Mouse (Mus musculus) v-Abl transformed pro-B cells (cell line): ENCODE results near the gene Ddx6.

Experiments used
- in situ Hi-C, 2 experiments: fragments of 400-800 bp; cut with MboI; formaldehyde crosslinking; loops; one replicate each; pipeline ENCODE4 v1.15.1; 2025; ENCODE audit not compliant: unreplicated experiment in 2 of 2

Ddx6 gene

GRCm38 (mm10) chr9:44593221-44593620, 11.5 kb upstream of the Ddx6 start:
- in situ Hi-C loops: no loop called here

GRCm38 (mm10) chr9:44593886-44594285, 10.8 kb upstream of the Ddx6 start:
- in situ Hi-C loops: no loop called here

- in situ Hi-C loops: no loop called here
These were observed 9.7 kb upstream of the Ddx6 start for GRCm38 (mm10) chr9:44594901-44595536.

GRCm38 (mm10) chr9:44595537-44595930, 9.2 kb upstream of the Ddx6 start:
- in situ Hi-C loops: no loop called here

GRCm38 (mm10) chr9:44597742-44598141, 7.0 kb upstream of the Ddx6 start:
- in situ Hi-C loops: no loop called here

GRCm38 (mm10) chr9:44598899-44599495, 5.7 kb upstream of the Ddx6 start:
- in situ Hi-C loops: no loop called here

- in situ Hi-C loops: loop anchor here in 1 of 2 experiments (5.0 kb wide), 1 partner anchor 87 kb away; no protein-coding TSS in a partner anchor
These were observed 5.1 kb upstream of the Ddx6 start for GRCm38 (mm10) chr9:44599616-44600015.

- in situ Hi-C loops: loop anchor here in 1 of 2 experiments (5.0 kb wide), 1 partner anchor 88 kb away; no protein-coding TSS in a partner anchor
These were observed 3.9 kb upstream of the Ddx6 start for GRCm38 (mm10) chr9:44600801-44601200.

- in situ Hi-C loops: loop anchor here in 1 of 2 experiments (5.0 kb wide), 1 partner anchor 90 kb away; no protein-coding TSS in a partner anchor
These were observed 1.9 kb upstream of the Ddx6 start for GRCm38 (mm10) chr9:44602766-44603165.

GRCm38 (mm10) chr9:44603454-44604289, 1.0 kb upstream of the Ddx6 start:
- in situ Hi-C loops: loop anchor here in 1 of 2 experiments (5.0 kb wide), 1 partner anchor 91 kb away; no protein-coding TSS in a partner anchor

- in situ Hi-C loops: loop anchor here in 1 of 2 experiments (5.0 kb wide), 1 partner anchor 92 kb away; no protein-coding TSS in a partner anchor
These were observed 358 bp upstream of the Ddx6 start for GRCm38 (mm10) chr9:44604290-44604778.

GRCm38 (mm10) chr9:44605616-44606165, 999 bp downstream of the Ddx6 start:
- in situ Hi-C loops: loop anchor here in 1 of 2 experiments (5.0 kb wide), 2 partner anchors 42 to 83 kb away; no protein-coding TSS in a partner anchor

GRCm38 (mm10) chr9:44606646-44607045, 2.0 kb downstream of the Ddx6 start:
- in situ Hi-C loops: loop anchor here in 1 of 2 experiments (5.0 kb wide), 2 partner anchors 41 to 84 kb away; no protein-coding TSS in a partner anchor

- in situ Hi-C loops: loop anchor here in 1 of 2 experiments (5.0 kb wide), 2 partner anchors 40 to 85 kb away; no protein-coding TSS in a partner anchor
These were observed 2.6 kb downstream of the Ddx6 start for GRCm38 (mm10) chr9:44607306-44607705.

- in situ Hi-C loops: loop anchor here in 1 of 2 experiments (10.0 kb wide), 1 partner anchor 204 kb away; no protein-coding TSS in a partner anchor
These were observed 5.7 kb downstream of the Ddx6 start for GRCm38 (mm10) chr9:44610371-44610770.

- in situ Hi-C loops: loop anchor here in 1 of 2 experiments (10.0 kb wide), 1 partner anchor 202 kb away; no protein-coding TSS in a partner anchor
These were observed 8.4 kb downstream of the Ddx6 start for GRCm38 (mm10) chr9:44613081-44613480.

- in situ Hi-C loops: no loop called here
These were observed 16.4 kb downstream of the Ddx6 start for GRCm38 (mm10) chr9:44621114-44621513.

GRCm38 (mm10) chr9:44624390-44624789, 19.7 kb downstream of the Ddx6 start:
- in situ Hi-C loops: no loop called here

- in situ Hi-C loops: no loop called here
These were observed 21.6 kb downstream of the Ddx6 start for GRCm38 (mm10) chr9:44626268-44626667.

GRCm38 (mm10) chr9:44637551-44638169, 33.0 kb downstream of the Ddx6 start:
- in situ Hi-C loops: loop anchor here (5.0 to 10.0 kb wide), 2 partner anchors 175 to 187 kb away; no protein-coding TSS in a partner anchor
